Mouse (Mus musculus): ENCODE data around the gene Acsl1. TPM values are rescaled to one million over a fixed set of nuclear protein-coding genes. Genes with fewer than 3 reads are reported as not detected.
A peak's percentile ranks its signal among the peaks of the same experiment; 100 is the strongest.

Acsl1 gene
- polyA plus RNA-seq, 1 experiment from 2014 or later, result 8.4 TPM

DNA sequence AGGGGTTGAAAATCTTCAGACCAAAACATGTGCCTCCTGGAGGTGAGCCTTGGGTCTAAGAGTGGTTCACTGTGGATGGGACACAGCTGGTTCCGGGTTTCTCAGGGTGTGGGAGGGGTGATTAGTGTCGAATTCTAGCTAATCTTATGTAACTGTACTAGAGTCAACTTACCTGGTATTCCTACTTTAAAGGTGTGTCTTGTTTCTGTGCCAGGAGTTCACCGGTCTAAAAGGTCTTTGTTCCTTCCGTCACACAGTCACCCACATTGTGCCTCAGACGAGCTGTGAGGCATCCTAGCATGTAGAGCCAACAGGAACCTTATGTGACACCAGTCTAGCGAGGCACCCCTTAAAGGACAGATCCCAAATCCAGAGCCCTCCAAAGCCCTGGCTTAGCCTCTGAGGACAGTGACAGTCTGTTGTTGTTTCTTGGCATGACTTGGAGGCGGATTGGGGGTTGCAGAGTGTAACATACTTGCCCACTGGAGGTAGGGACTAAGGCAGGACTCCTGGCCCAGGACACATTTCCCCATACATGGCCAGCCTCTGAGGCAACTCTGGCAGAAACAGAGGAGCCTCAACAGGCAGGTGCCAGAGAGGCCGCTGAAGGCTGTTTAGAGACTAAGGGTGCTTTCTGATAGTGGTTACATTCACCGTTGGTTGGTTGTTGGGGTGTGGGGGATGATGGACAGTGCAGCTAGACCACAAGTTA lies 7.1 kb downstream of the Acsl1 start:
- no peak for ATAC-seq (ENCODE audit: insufficient number of reproducible peaks, insufficient read depth, low FRiP score, low TSS enrichment, low read depth)
- H3K36me3 ChIP-seq, result no peaks in the 10 kb centered on the region

DNA sequence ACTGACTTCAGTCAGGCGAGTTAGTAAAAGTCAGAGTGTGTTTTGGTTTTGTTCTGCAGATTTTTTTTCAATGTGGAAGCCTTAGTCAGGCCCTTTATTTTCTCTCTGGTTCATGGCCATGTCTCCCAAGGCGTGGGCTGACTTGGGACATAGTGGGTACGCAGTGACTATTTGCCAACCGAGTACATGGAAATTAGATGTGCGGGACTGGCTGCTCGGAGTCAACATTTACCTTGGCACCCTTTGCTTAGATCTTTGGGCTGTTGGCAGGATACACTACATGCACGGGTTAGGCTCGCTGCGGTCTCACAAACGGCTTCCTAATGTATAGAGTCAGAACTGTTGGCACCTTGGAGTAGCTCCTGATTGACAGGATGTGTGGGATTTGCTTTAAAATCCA lies 7.9 kb downstream of the Acsl1 start:
- WGBS, result 90% methylated on average over 10 of the region's 10 CpGs
- Histone ChIP-seq H3K27ac (no peak overlapping the region), H3K4me2 (no peak overlapping the region), H3K36me3 (no peaks in the 10 kb centered on the region), H3K27me3 (no peaks in the 10 kb centered on the region), H3K9ac (replicated peaks) (no peak overlapping the region), H3K4me3 (replicated peaks) (no peak overlapping the region), H3K9me3 (no peaks in the 10 kb centered on the region), H3K4me1 (replicated peaks) (peaks cover 18% of the 10 kb centered on the region)
- no peak for ATAC-seq (ENCODE audit: insufficient number of reproducible peaks, insufficient read depth, low FRiP score, low TSS enrichment, low read depth)

More for the DNA sequence above, 7.1 kb downstream of the Acsl1 start:
- Histone ChIP-seq H3K4me1 (replicated peaks) (peaks cover 17% of the 10 kb centered on the region), H3K27ac (no peak overlapping the region), H3K9me3 (no peaks in the 10 kb centered on the region), H3K4me2 (no peak overlapping the region), H3K9ac (replicated peaks) (no peak overlapping the region), H3K27me3 (peaks cover 4% of the 10 kb centered on the region; the same call in 1 of the 2 replicates), H3K4me3 (replicated peaks) (no peak overlapping the region)
- 88% methylated on average over 9 of the region's 9 CpGs for WGBS

DNA sequence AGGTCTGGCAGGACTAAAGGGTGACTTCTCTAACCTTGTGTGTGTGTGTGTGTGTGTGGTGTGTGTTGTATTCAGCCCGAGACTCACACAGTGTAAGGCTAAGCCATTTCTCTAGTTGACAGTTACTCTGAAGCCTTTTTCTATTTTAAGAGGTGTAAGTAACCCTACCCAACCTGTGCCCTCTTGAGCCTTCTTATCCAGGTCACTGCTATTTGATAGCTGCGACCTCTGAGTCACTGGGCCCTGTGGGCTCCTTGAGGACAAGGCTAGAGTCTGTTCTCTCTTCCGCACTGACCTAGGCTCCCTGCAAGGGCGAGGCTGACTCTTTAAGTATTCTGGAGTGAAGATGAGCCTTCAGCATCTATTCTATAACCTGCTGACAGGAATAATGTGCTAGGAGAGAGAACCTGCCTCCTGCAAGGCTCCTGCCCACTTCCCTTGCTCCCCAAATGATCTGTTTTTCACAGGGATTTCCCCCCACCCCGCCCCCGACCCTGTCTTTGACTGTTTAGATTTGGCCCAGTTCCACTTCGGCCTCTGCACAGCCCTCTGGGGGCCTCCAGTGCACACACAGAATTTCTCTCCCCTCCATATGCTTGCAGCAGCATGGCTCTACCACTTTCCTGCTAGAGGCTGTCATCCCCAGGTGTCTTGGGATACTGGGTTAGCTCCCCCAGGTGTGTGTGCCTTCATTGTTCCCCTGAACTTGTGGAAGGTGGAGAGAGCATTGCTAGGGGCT lies 9.1 kb downstream of the Acsl1 start:
- peak overlapping the region; percentile 4; the same call in 1 of the 2 replicates for H3K4me2 ChIP-seq
- no peak; the same call in 1 of the 2 replicates for ATAC-seq (ENCODE audit: insufficient number of reproducible peaks, insufficient read depth, low FRiP score, low TSS enrichment, low read depth)
- no peak overlapping the region for H3K4me3 ChIP-seq (replicated peaks)
- H3K36me3 ChIP-seq, result no peaks in the 10 kb centered on the region
- H3K9me3 ChIP-seq, result no peaks in the 10 kb centered on the region
- H3K27ac ChIP-seq, result peak overlapping the region; percentile 72; the same call in 1 of the 2 replicates
- no peak overlapping the region for H3K9ac ChIP-seq (replicated peaks)
- H3K4me1 ChIP-seq (replicated peaks), result peaks cover 29% of the 10 kb centered on the region
- 56% methylated on average over 7 of the region's 7 CpGs for WGBS
- H3K27me3 ChIP-seq, result no peaks in the 10 kb centered on the region

DNA sequence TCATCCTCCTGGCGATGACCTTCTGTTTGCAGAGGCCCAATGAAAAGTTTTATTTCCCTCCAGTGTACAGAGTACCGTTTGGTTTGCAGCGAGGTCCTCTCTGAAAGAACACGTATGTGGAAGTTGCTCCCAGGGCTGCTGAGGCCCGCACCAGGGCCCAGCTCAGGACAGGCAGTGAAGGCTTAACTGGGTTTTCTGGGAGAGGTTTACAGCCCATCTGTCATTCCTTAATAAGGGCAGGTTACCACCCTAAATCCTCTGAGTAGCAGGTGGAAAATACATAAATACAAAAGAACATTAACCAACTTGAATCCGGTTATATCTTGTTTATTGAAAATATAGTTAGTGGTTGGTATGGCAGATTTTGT lies 9.7 kb downstream of the Acsl1 start:
- Histone ChIP-seq H3K27me3 (no peaks in the 10 kb centered on the region), H3K4me1 (replicated peaks) (peaks cover 29% of the 10 kb centered on the region), H3K27ac (peak overlapping the region; percentile 72; the same call in 1 of the 2 replicates), H3K4me2 (0 out of 2 replicates have a peak overlapping the region, but pooled peaks have one; percentile 4), H3K36me3 (no peaks in the 10 kb centered on the region), H3K9me3 (no peaks in the 10 kb centered on the region), H3K4me3 (replicated peaks) (no peak overlapping the region), H3K9ac (replicated peaks) (no peak overlapping the region)
- WGBS, result 30% methylated on average over 6 of the region's 6 CpGs
- no peak; the same call in 1 of the 2 replicates for ATAC-seq (ENCODE audit: insufficient number of reproducible peaks, insufficient read depth, low FRiP score, low TSS enrichment, low read depth)

DNA sequence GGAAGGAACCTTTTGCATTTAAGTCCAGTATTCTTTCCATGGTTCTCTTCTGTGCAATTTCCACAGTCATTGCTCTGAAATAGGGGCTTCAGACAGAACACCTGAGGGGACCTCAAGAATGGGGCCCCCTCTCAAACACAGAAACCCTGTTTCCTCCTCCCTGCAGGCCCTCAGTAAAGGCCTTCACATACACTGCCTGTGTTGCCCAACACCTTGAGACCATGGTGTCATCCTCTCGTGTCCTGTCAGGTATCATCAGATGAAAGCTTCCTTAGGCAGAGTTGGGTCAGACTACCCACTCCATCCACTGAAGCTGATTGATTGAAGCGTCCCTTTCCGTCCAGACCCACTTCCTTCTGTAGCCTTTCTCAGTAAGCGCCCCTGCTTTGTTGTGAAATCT lies 11.9 kb downstream of the Acsl1 start:
- Histone ChIP-seq H3K36me3 (no peaks in the 10 kb centered on the region), H3K9me3 (no peaks in the 10 kb centered on the region), H3K9ac (replicated peaks) (no peak overlapping the region), H3K4me1 (replicated peaks) (peaks cover 31% of the 10 kb centered on the region), H3K27me3 (no peaks in the 10 kb centered on the region), H3K4me2 (no peak overlapping the region), H3K27ac (no peak overlapping the region), H3K4me3 (replicated peaks) (no peak overlapping the region)
- WGBS, result 89% methylated on average over 4 of the region's 4 CpGs
- no peak for ATAC-seq (ENCODE audit: insufficient number of reproducible peaks, insufficient read depth, low FRiP score, low TSS enrichment, low read depth)

DNA sequence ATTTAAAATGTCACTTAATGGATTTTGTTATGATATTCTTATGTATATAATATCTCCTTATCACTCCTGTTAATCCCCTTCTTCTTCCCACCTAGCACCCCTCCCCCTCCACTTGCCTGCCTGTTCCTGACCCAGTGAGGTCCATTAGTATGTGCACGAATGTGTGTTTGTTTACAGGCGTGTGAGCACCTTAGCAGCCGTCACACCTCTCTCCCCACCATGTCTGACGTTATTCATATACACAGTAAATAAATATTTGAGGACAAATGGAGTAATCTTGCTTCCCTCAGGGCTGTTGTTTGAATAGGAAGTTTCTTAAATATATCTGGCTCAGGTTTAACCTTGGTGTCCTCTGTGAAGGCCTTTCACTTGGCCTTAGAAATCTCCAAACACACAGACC lies 12.4 kb downstream of the Acsl1 start:
- Histone ChIP-seq H3K27ac (no peak overlapping the region), H3K9me3 (no peaks in the 10 kb centered on the region), H3K27me3 (no peaks in the 10 kb centered on the region), H3K9ac (replicated peaks) (no peak overlapping the region), H3K4me2 (no peak overlapping the region), H3K4me3 (replicated peaks) (no peak overlapping the region), H3K36me3 (no peaks in the 10 kb centered on the region), H3K4me1 (replicated peaks) (peaks cover 36% of the 10 kb centered on the region)
- no peak for ATAC-seq (ENCODE audit: insufficient number of reproducible peaks, insufficient read depth, low FRiP score, low TSS enrichment, low read depth)
- WGBS, result 77% methylated on average over 4 of the region's 4 CpGs

DNA sequence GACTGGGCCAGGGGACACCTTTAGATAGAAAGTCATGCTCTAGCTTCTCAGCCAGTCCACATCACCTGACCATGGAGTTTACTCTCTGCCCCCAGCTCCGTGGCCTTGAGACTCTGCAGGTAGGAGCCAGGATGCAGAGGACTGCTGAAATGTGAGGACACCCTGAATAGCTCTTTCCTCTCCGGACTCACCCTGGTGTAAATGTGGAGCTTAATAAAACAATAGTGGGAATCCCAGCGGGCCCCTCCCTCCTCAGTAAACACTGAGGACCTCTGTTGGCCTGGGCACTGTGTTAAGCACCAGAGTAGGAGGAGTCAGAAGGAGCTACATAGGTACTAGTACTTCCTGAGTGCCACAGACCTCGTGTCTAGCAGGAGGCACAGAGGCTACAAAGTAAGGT lies 13.2 kb downstream of the Acsl1 start:
- Histone ChIP-seq H3K9ac (replicated peaks) (no peak overlapping the region), H3K36me3 (no peaks in the 10 kb centered on the region), H3K4me2 (no peak overlapping the region), H3K4me3 (replicated peaks) (no peak overlapping the region), H3K9me3 (no peaks in the 10 kb centered on the region), H3K27me3 (0 out of 2 replicates have a peak, but pooled peaks cover 3% of the 10 kb centered on the region), H3K27ac (no peak overlapping the region), H3K4me1 (replicated peaks) (peaks cover 37% of the 10 kb centered on the region)
- ATAC-seq (ENCODE audit: insufficient number of reproducible peaks, insufficient read depth, low FRiP score, low TSS enrichment, low read depth), result no peak
- 49% methylated on average over 4 of the region's 4 CpGs for WGBS

DNA sequence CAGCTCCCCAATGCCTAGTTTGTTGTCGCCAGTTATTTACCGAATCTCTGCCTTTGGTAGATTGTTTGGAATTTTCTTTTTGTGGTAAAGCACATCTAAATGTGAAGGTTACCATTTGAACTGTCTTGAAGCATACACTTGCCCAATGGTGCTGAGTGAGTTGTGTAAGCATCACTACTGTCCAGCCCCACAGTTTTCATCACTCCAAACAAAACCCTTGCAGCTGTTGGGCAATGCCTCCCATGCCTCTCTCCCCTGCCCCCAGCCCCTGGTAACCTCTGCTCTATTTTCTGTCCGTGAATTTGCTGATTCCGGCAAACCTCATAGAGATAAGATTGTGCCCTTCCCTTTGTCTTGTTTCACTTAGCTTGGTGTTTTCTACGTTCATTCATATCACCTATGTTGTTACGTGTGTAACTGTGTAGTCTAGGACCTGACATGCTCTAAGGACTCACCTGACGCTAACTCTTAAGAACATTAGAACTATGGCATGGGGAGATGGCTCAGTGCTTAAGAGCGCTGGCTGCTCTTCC lies 14.2 kb downstream of the Acsl1 start:
- no peak for ATAC-seq (ENCODE audit: insufficient number of reproducible peaks, insufficient read depth, low FRiP score, low TSS enrichment, low read depth)
- Histone ChIP-seq H3K27me3 (0 out of 2 replicates have a peak, but pooled peaks cover 5% of the 10 kb centered on the region), H3K27ac (no peak overlapping the region), H3K36me3 (no peaks in the 10 kb centered on the region), H3K4me2 (no peak overlapping the region), H3K4me1 (replicated peaks) (peaks cover 30% of the 10 kb centered on the region), H3K4me3 (replicated peaks) (no peak overlapping the region), H3K9ac (replicated peaks) (no peak overlapping the region), H3K9me3 (no peaks in the 10 kb centered on the region)
- WGBS, result 90% methylated on average over 8 of the region's 8 CpGs

DNA sequence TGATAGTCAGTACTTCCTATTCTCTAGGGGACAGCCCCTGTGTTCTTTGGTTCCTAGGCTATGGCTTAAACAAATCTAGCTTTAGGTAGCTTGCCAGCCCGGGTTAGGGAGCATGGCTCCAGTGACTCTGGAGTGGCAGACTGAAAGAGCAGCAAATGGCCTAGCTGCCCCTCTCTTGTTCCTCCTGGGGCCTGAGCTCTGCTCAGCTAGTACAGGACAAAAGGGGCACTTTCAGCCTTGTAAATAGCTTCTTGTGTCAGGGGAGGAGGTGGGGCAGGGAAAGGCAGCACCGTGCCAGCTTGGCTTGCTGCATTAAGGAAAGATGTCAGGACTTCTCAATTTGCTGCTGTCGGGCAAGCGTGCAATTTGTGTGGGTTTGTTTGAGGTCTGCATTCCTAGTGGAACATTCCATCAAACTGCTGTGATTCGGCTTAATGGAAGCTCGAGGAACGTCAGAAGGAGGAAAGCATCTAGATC lies 17.3 kb downstream of the Acsl1 start:
- Histone ChIP-seq H3K4me1 (replicated peaks) (peaks cover 20% of the 10 kb centered on the region), H3K36me3 (no peaks in the 10 kb centered on the region), H3K27me3 (0 out of 2 replicates have a peak, but pooled peaks cover 5% of the 10 kb centered on the region), H3K9ac (replicated peaks) (no peak overlapping the region), H3K27ac (no peak overlapping the region), H3K4me3 (replicated peaks) (no peak overlapping the region), H3K9me3 (no peaks in the 10 kb centered on the region), H3K4me2 (no peak overlapping the region)
- no peak for ATAC-seq (ENCODE audit: insufficient number of reproducible peaks, insufficient read depth, low FRiP score, low TSS enrichment, low read depth)
- 57% methylated on average over 7 of the region's 7 CpGs for WGBS

DNA sequence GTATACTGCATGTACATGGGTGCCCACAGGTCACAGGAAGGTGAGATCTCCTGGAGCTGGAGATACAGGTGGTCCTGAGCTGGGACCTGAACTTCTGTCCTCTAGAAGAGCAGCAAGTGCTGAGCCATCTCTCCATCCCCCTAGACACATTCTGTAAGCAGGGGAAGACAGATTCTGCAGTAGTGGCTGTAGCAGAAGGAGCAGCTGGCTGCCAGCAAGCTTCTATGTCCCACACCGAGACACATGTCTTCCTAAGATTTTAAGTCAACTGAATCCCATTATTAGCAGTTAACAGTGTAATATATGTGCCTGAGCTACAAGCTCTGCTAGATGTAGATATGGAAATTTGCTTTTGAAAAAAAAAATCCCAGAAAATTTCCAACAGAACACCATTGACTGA lies 18.4 kb downstream of the Acsl1 start:
- no peaks in the 10 kb centered on the region for H3K36me3 ChIP-seq
- H3K4me3 ChIP-seq (replicated peaks), result no peak overlapping the region
- WGBS, result 88% methylated on average over 1 of the region's 1 CpGs
- no peak overlapping the region for H3K27ac ChIP-seq
- 0 out of 2 replicates have a peak, but pooled peaks cover 5% of the 10 kb centered on the region for H3K27me3 ChIP-seq
- H3K4me2 ChIP-seq, result no peak overlapping the region
- H3K4me1 ChIP-seq (replicated peaks), result peaks cover 15% of the 10 kb centered on the region
- H3K9me3 ChIP-seq, result no peaks in the 10 kb centered on the region
- H3K9ac ChIP-seq (replicated peaks), result no peak overlapping the region
- no peak for ATAC-seq (ENCODE audit: insufficient number of reproducible peaks, insufficient read depth, low FRiP score, low TSS enrichment, low read depth)

DNA sequence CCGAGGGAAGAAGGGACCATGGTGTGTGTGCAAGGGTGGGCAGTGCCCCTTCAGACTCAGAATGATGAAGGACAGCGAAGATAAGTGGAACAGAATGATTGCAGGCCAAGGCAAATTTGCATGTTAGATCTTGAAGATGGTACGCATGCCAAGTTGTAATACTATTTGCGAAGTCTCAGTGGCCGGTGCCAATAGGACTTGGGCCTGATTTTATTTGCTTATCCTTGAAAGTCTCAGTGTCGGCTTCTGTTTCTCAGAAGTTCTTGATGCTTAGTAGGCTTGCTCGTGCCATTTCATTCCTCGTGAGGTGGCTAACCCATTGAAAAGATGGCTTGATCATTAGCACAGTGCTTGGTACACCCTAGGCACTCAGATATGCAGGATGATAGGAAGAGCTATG lies 19.4 kb downstream of the Acsl1 start:
- Histone ChIP-seq H3K4me3 (replicated peaks) (no peak overlapping the region), H3K9me3 (no peaks in the 10 kb centered on the region), H3K36me3 (no peaks in the 10 kb centered on the region), H3K9ac (replicated peaks) (no peak overlapping the region), H3K4me2 (no peak overlapping the region), H3K4me1 (replicated peaks) (peaks cover 8% of the 10 kb centered on the region), H3K27me3 (0 out of 2 replicates have a peak, but pooled peaks cover 5% of the 10 kb centered on the region), H3K27ac (no peak overlapping the region)
- WGBS, result 93% methylated on average over 8 of the region's 8 CpGs
- ATAC-seq (ENCODE audit: insufficient number of reproducible peaks, insufficient read depth, low FRiP score, low TSS enrichment, low read depth), result no peak

Measured in limb, embryonic 12.5 days (tissue).